Mouse (Mus musculus) testis, adult 2 months (tissue): Measurements from ENCODE around the gene Pmfbp1. TPM values are rescaled to one million over a fixed set of nuclear protein-coding genes. Genes with fewer than 3 reads are reported as not detected.
A peak's percentile ranks its signal among the peaks of the same experiment; 100 is the strongest.

Source experiments
- H3K27ac ChIP-seq: fragments of 200-500 bp; 2 replicates; pipeline ENCODE4 v1.5.1; 2012; ENCODE audit warnings: low read depth, low read length; ENCODE audit not compliant: control insufficient read depth, insufficient read depth
- H3K27me3 ChIP-seq: fragments of 200-500 bp; 2 replicates; pipeline ENCODE4 v1.6.1; 2012; ENCODE audit warnings: mild to moderate bottlenecking, low read length, moderate library complexity; ENCODE audit not compliant: control insufficient read depth, insufficient read depth
- H3K36me3 ChIP-seq: fragments of 200-500 bp; 2 replicates; pipeline ENCODE4 v1.6.1; 2012; ENCODE audit warnings: mild to moderate bottlenecking, low read length; ENCODE audit not compliant: control insufficient read depth, insufficient read depth
- H3K4me1 ChIP-seq: fragments of 200-500 bp; 2 replicates; pipeline ENCODE4 v1.6.1; 2012; ENCODE audit warnings: low read length; ENCODE audit not compliant: control insufficient read depth, insufficient read depth
- H3K4me3 ChIP-seq: fragments of 200-500 bp; 2 replicates; pipeline ENCODE4 v1.5.1; 2012; ENCODE audit warnings: low read depth, mild to moderate bottlenecking, low read length, moderate library complexity, mixed read lengths; ENCODE audit not compliant: control insufficient read depth
- CTCF ChIP-seq: fragments of 200-500 bp; IDR thresholded peaks from 2 replicates; pipeline ENCODE4 v1.5.1; 2012; ENCODE audit warnings: low read depth, mild to moderate bottlenecking, inconsistent platforms, low read length, moderate library complexity; ENCODE audit not compliant: control insufficient read depth, insufficient read depth, insufficient replicate concordance
- POLR2A ChIP-seq: fragments of 200-500 bp; IDR thresholded peaks from 2 replicates; pipeline ENCODE4 v1.6.1; 2012; ENCODE audit warnings: low read depth, mild to moderate bottlenecking, inconsistent platforms, low read length, moderate library complexity; ENCODE audit not compliant: control insufficient read depth
- polyA plus RNA-seq: library from polyadenylated mRNA; depleted of rRNA; stranded (reverse); fragments of >200 nt; gene quantifications from 2 replicates; pipeline ENCODE4 v1.2.3, GENCODE M21; 2012

The Pmfbp1 gene
- polyA plus RNA-seq, 1 experiment = 108 TPM

GRCm38 (mm10) chr8:109544049-109544448 lies 50.2 kb downstream of the Pmfbp1 start:
- H3K4me3 ChIP-seq = no peak overlapping the region
- no peak overlapping the region for H3K27ac ChIP-seq
- TF ChIP-seq POLR2A (no peak), CTCF (no peak)
- no peaks in the 10 kb centered on the region for H3K27me3 ChIP-seq
- H3K4me1 ChIP-seq = no peaks in the 10 kb centered on the region; the same call in 1 of the 2 replicates
- no peaks in the 10 kb centered on the region; the same call in 1 of the 2 replicates for H3K36me3 ChIP-seq

- peaks cover 2% of the 10 kb centered on the region for H3K36me3 ChIP-seq
- no peak for TF ChIP-seq POLR2A
- peak; percentile 47; the same call in 1 of the 2 replicates for TF ChIP-seq CTCF
- H3K27ac ChIP-seq = no peak overlapping the region
- no peaks in the 10 kb centered on the region for H3K4me1 ChIP-seq
- H3K4me3 ChIP-seq = no peak overlapping the region
- H3K27me3 ChIP-seq = no peaks in the 10 kb centered on the region
Observed at GRCm38 (mm10) chr8:109551663-109552062, 57.8 kb downstream of the Pmfbp1 start.

GRCm38 (mm10) chr8:109563881-109564280 lies 70.1 kb downstream of the Pmfbp1 start:
- no peak overlapping the region for H3K4me3 ChIP-seq

GRCm38 (mm10) chr8:109564766-109565165 lies 70.9 kb downstream of the Pmfbp1 start:
- Histone ChIP-seq H3K36me3 (no peaks in the 10 kb centered on the region; the same call in 1 of the 2 replicates), H3K4me1 (peaks cover 3% of the 10 kb centered on the region; the same call in 1 of the 2 replicates), H3K27me3 (no peaks in the 10 kb centered on the region), H3K27ac (no peak overlapping the region), H3K4me3 (peak overlapping the region; percentile 100)
- TF ChIP-seq CTCF (no peak), POLR2A (no peak)

More at GRCm38 (mm10) chr8:109563881-109564280, 70.1 kb downstream of the Pmfbp1 start:
- Histone ChIP-seq H3K4me1 (peaks cover 3% of the 10 kb centered on the region; the same call in 1 of the 2 replicates), H3K27ac (no peak overlapping the region), H3K36me3 (peaks cover 2% of the 10 kb centered on the region), H3K27me3 (no peaks in the 10 kb centered on the region)
- TF ChIP-seq CTCF (no peak), POLR2A (no peak)

GRCm38 (mm10) chr8:109565498-109566333 lies 71.9 kb downstream of the Pmfbp1 start, which contains the start of the genes Dhx38 and Txnl4b:
TSS of gene Dhx38 (minus strand) at chr8:109565861.
TSS of gene Txnl4b (plus strand) at chr8:109565892.
- TF ChIP-seq POLR2A (peak; percentile 75), CTCF (no peak)
- Histone ChIP-seq H3K27ac (peak within 1 kb of the TSS; percentile 98), H3K36me3 (no peaks in the 10 kb centered on the region; the same call in 1 of the 2 replicates), H3K27me3 (no peaks in the 10 kb centered on the region), H3K4me1 (peaks cover 3% of the 10 kb centered on the region; the same call in 1 of the 2 replicates), H3K4me3 (peak within 1 kb of the TSS; percentile 100)

- Histone ChIP-seq H3K27me3 (no peaks in the 10 kb centered on the region), H3K27ac (no peak overlapping the region), H3K4me1 (peaks cover 3% of the 10 kb centered on the region; the same call in 1 of the 2 replicates), H3K4me3 (no peak overlapping the region), H3K36me3 (peaks cover 1% of the 10 kb centered on the region; the same call in 1 of the 2 replicates)
- no peak for TF ChIP-seq POLR2A
- no peak for TF ChIP-seq CTCF
Observed at GRCm38 (mm10) chr8:109571139-109571538, 77.3 kb downstream of the Pmfbp1 start.

- Histone ChIP-seq H3K27me3 (no peaks in the 10 kb centered on the region), H3K4me1 (no peaks in the 10 kb centered on the region), H3K36me3 (peaks cover 1% of the 10 kb centered on the region; the same call in 1 of the 2 replicates), H3K27ac (no peak overlapping the region), H3K4me3 (no peak overlapping the region)
- TF ChIP-seq CTCF (no peak), POLR2A (no peak)
Observed at GRCm38 (mm10) chr8:109576311-109576710, 82.5 kb downstream of the Pmfbp1 start.
